Mouse (Mus musculus) cerebellum, adult 2 months (tissue): Measurements from ENCODE around the gene Pcyt2. TPM values are rescaled to one million over a fixed set of nuclear protein-coding genes. Genes with fewer than 3 reads are reported as not detected.
A peak's percentile ranks its signal among the peaks of the same experiment; 100 is the strongest.

Source experiments
- DNase-seq, 2 experiments: peaks; one replicate each; pipeline ENCODE4 v3.0.0; 2021
- H3K27ac ChIP-seq: fragments of 200-500 bp; 2 replicates; pipeline ENCODE4 v1.5.1; 2012; ENCODE audit warnings: low read length, control low read depth, inconsistent platforms; ENCODE audit not compliant: insufficient read depth
- H3K27me3 ChIP-seq: fragments of 200-500 bp; 2 replicates; pipeline ENCODE4 v1.6.1; 2012; ENCODE audit warnings: inconsistent platforms, mild to moderate bottlenecking, low read length, moderate library complexity; ENCODE audit not compliant: control insufficient read depth, insufficient read depth
- H3K4me1 ChIP-seq: fragments of 200-500 bp; 2 replicates; pipeline ENCODE4 v1.6.1; 2011; ENCODE audit warnings: low read length; ENCODE audit not compliant: control insufficient read depth, insufficient read depth
- H3K4me3 ChIP-seq: fragments of 200-500 bp; replicated peaks from 2 replicates; pipeline ENCODE3; 2011; ENCODE audit warnings: mild to moderate bottlenecking, low read depth, low read length, control low read depth; ENCODE audit not compliant: insufficient read depth
- CTCF ChIP-seq: fragments of 200-500 bp; IDR thresholded peaks from 2 replicates; pipeline ENCODE4 v1.5.1; 2011; ENCODE audit warnings: low read depth, mild to moderate bottlenecking, control low read depth, low read length, moderate library complexity, borderline replicate concordance; ENCODE audit not compliant: insufficient read depth
- POLR2A ChIP-seq: fragments of 200-500 bp; IDR thresholded peaks from 2 replicates; pipeline ENCODE4 v1.6.1; 2011; ENCODE audit warnings: low read length, control low read depth, borderline replicate concordance; ENCODE audit not compliant: insufficient read depth
- WGBS: fragments of 180-500 bp; shearing (Covaris S2); methylation state at CpG from one replicate; pipeline ENCODE4 v1.1.7; 2018; 5-methylcytosine and 5-hydroxymethylcytosine counted together
- polyA plus RNA-seq: library from polyadenylated mRNA; depleted of rRNA; stranded (reverse); fragments of >200 nt; gene quantifications from 2 replicates; pipeline ENCODE4 v1.2.3, GENCODE M21; 2012; rRNA removed

Gene Pcyt2
- polyA plus RNA-seq = 401 and 403 TPM in 2 replicates

DNA sequence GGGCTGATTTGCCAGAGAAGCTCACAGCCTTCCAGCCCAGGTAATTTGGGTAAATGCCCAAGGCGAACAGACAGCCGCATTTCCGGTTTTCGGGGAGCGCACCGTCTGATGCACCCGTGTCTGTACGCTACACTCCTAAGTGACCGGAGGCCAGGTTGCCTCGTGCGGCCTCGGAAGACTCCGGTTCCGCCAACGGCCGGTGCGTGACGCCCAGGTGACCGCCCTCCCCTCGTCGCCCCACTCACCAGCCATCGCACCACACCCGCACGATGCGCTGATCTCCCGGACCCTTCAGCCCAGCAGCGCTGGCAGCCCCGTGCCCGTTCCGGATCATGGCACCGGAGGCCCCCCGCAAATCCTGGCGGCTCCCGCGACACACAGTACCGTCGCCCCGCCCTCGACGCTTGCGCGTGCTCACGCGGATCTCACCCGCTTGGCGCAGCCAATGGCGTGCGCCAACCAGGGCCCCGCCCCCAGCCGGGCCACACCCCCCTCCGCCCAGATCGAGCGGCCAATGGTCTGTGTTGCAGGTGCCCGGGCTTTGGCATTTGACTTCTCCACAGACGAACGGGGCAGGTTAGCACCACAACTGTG, at the start of gene Pcyt2:
Gene Pcyt2 (minus strand): TSS at position 418 of the 594 bp plus-strand sequence.
- peak within 1 kb of the TSS; percentile 80 for H3K27ac ChIP-seq
- peaks cover 29% of the 10 kb centered on the region for H3K4me1 ChIP-seq
- H3K27me3 ChIP-seq = no peaks in the 10 kb centered on the region
- WGBS = under 1% methylated on average over 56 of the region's 56 CpGs
- peak; percentile 94 to 95 for DNase-seq
- TF ChIP-seq POLR2A (peak; percentile 89), CTCF (no peak)
- H3K4me3 ChIP-seq = peak within 1 kb of the TSS; percentile 73

DNA sequence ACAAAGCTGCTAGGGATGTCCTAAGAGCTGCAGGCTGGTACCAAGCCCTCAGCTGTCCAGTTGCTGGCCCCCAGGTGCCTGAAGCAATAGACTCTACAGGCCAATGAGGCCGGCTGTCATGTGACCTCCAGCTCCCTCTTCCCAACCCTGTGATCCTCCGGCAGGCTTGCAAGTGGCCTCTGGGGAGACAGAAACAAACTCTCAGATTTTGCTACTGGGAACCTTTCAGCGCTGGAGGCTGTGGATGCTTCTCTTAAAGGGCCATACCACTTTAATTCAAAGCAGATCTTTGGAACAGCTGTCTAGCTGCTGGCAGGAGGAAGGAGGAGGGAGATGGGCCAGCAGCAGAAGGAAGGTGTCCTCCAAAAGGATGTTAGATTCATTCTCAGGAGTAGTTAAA, 48.9 kb upstream of the Pcyt2 start:
- no peak for DNase-seq
- TF ChIP-seq POLR2A (no peak), CTCF (no peak)
- H3K27ac ChIP-seq = no peak overlapping the region
- no peak overlapping the region for H3K4me3 ChIP-seq
- H3K27me3 ChIP-seq = no peaks in the 10 kb centered on the region
- 28% methylated on average over 3 of the region's 3 CpGs for whole genome bisulfite sequencing
- H3K4me1 ChIP-seq = no peaks in the 10 kb centered on the region

DNA sequence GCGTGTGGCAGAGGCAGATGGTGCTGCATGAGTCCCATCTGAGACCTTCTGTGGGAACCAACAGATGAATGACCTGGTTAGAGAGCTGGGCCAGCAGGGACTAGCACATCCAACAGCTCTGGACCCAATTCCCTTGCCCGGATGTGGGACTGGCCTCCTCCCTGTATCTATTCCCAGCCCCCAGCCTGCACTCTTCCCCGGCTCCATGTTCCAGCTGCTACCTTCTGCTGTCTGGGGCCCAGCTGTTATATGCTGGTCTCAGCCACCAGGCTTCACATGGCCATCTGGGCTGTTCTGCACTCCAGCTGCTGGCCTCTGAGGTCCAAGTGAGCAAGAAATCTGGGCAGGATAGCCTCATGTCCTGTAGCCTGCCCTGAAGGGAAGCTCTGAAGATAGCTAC, 47.7 kb upstream of the Pcyt2 start:
- no peak overlapping the region for H3K27ac ChIP-seq
- H3K4me3 ChIP-seq = no peak overlapping the region
- 41% methylated on average over 3 of the region's 3 CpGs for WGBS
- DNase-seq = no peak
- peaks cover 6% of the 10 kb centered on the region; the same call in 1 of the 2 replicates for H3K27me3 ChIP-seq
- no peak for TF ChIP-seq CTCF
- no peak for TF ChIP-seq POLR2A
- H3K4me1 ChIP-seq = no peaks in the 10 kb centered on the region

DNA sequence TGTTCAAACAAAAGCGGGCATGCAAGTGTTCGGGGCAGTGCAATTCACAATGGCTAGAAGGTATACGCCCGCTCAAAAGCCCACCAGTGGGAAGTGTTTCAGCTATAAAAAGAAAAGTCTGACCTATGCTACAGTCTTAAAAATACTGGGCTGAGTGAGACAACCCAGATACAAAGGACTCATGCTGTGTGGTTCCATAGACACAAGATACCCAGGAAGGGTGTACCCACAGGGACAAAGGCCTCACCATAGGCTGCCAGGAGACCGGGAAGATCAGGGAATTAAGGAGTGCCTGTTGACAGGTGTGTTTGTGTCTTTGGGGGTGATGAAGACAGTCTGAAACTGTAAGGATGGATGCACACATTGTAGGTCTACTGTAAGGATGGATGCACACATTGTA, 46.0 kb upstream of the Pcyt2 start:
- DNase-seq = no peak
- H3K4me3 ChIP-seq = no peak overlapping the region
- peaks cover 11% of the 10 kb centered on the region; the same call in 1 of the 2 replicates for H3K27me3 ChIP-seq
- no peak overlapping the region for H3K27ac ChIP-seq
- no peak for TF ChIP-seq POLR2A
- no peak for TF ChIP-seq CTCF
- no peaks in the 10 kb centered on the region for H3K4me1 ChIP-seq
- 65% methylated on average over 5 of the region's 5 CpGs for WGBS

DNA sequence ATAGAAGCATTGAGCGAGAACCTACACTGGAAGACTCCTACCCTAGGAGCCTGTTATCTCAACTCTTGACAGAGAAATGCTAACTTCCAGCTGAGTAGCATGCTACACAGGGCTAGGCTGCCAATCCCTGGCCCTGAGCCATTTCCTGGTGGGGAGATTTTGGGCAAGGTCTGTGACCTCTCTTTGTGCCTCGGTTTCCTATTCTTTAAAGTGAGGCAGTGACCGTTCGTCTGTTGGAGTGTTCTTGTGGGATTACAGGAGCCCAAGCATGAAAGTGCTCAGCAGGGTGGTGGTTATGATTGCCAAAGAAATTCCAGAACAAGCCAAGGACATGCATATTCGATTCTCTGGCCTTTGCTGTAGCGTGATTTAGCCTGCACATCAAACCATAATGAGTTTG, 45.0 kb upstream of the Pcyt2 start:
- Histone ChIP-seq H3K4me3 (no peak overlapping the region), H3K27me3 (peaks cover 11% of the 10 kb centered on the region; the same call in 1 of the 2 replicates), H3K4me1 (no peaks in the 10 kb centered on the region), H3K27ac (no peak overlapping the region)
- WGBS = 11% methylated on average over 6 of the region's 6 CpGs
- TF ChIP-seq CTCF (no peak), POLR2A (no peak)
- DNase-seq = no peak

DNA sequence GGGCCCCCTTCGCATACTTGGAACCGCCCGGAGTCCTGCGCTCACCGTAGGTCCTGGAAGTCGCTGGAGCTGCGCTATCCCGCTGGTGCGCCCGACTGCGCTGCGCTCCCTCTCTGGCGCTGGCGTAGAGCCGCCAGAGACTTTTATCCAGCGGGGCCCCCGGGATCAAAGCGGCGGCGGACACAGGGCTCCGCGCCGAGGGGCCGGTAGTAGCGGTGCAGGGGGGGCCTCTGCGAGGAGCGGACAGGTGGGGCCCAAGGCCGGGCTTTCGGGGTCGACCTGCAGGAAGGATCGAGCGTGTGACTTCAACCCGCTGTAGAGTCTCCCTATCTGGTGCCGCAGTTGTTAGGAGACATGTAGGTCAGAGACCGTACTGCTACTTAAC, 43.3 kb upstream of the Pcyt2 start, which contains the start of gene Notum:
Gene Notum (minus strand): TSS at position 100 of the 385 bp plus-strand sequence.
- no peak within 1 kb of the TSS for H3K27ac ChIP-seq
- whole genome bisulfite sequencing = 1% methylated on average over 35 of the region's 35 CpGs

DNA sequence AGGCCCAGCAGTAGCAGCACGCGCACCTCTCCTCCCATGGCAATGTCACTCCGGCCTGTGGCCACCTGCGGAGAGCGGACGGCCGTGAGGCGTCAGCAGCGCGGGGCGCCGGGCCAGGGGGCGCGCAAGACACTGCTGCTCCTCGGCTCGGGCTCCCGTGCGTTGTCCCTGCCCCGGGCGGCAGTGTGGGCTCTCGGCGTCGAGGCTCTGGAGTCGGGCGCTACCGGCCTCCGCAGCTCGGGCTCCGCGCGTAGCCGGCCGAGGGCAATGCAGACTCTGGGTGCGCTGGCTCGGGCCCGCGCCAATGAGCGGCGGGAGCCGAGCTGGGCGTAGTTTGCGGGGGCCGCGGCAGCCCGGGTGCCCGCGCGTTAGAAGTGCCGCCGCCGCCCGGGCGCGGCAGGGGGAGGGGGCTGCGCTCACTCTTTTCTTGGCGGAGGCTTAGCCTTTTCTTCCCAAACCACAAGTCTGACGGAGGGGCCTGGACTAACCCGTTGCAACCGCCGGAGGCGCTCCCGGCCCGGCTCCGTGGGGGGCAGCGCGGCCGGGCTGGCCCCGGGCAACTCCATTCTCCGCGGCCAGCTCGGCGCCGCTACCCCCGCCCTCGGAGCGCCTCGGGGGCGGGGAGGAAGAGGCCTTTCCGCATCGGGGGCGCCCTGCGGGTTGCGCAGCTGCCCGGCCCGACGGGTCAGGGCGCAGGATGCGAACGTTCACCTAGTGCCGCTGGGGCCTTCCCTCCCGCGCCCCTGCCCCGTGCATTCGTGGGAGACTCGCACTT, 42.8 kb upstream of the Pcyt2 start:
- no peak for TF ChIP-seq CTCF
- no peak for TF ChIP-seq POLR2A
- WGBS = under 1% methylated on average over 95 of the region's 95 CpGs
- Histone ChIP-seq H3K27ac (no peak overlapping the region), H3K4me3 (no peak overlapping the region), H3K27me3 (peaks cover 11% of the 10 kb centered on the region; the same call in 1 of the 2 replicates), H3K4me1 (no peaks in the 10 kb centered on the region)
- no peak for DNase-seq

More for the DNA sequence above, 43.3 kb upstream of the Pcyt2 start, which contains the start of gene Notum:
- DNase-seq = no peak
- TF ChIP-seq POLR2A (no peak), CTCF (no peak)
- H3K4me1 ChIP-seq = no peaks in the 10 kb centered on the region
- H3K27me3 ChIP-seq = peaks cover 11% of the 10 kb centered on the region; the same call in 1 of the 2 replicates
- no peak within 1 kb of the TSS for H3K4me3 ChIP-seq
